Mouse (Mus musculus): ENCODE results near the gene Ripk1.

The Ripk1 gene

GRCm38 (mm10) chr13:34077492-34078271, 75.5 kb downstream of the Ripk1 start, which contains the start of gene Tubb2a:
Gene Tubb2a, minus strand, starts transcription at chr13:34078007.
- peak; percentile 92 for DNase-seq (ENCODE audit: low read depth)

- DNase-seq (ENCODE audit: low read depth): no peak
Measured at GRCm38 (mm10) chr13:34078500-34079280, 76.5 kb downstream of the Ripk1 start.

- no peak for DNase-seq (ENCODE audit: low read depth)
Measured at GRCm38 (mm10) chr13:34079801-34080200, 77.6 kb downstream of the Ripk1 start.

GRCm38 (mm10) chr13:34081926-34082325, 79.8 kb downstream of the Ripk1 start:
- no peak for DNase-seq (ENCODE audit: low read depth)

- no peak for DNase-seq (ENCODE audit: low read depth)
Measured at GRCm38 (mm10) chr13:34084026-34084750, 82.0 kb downstream of the Ripk1 start.

All from induced T-regulatory cell, adult 2 months (primary cell).